Comparison of ENCODE assay signal across 11 mouse cellular contexts in genomic region chr6:50984157-50984905, GRCm38 (mm10).
DNase-seq lines count a peak whose midpoint lies in the region; ATAC-seq lines count a peak whose summit lies in the region.
"Had no signal": no experiment of that assay in that cellular context is flagged by ENCODE, and none has a peak within 500 bp of the region (broad histone marks: within the 10 kb centered on the region; RNA-seq: fewer than 3 reads in every experiment).

No protein-coding gene starts in this region.

- H3K27me3 ChIP-seq in heart, embryonic 15.5 days: no peaks in the 10 kb centered on the region
- no peaks in the 10 kb centered on the region for H3K27me3 ChIP-seq in embryonic facial prominence, embryonic 11.5 days (ENCODE audit: control insufficient read depth, insufficient read depth, low read length)
- no peaks in the 10 kb centered on the region for H3K27me3 ChIP-seq in midbrain, embryonic 10.5 days (ENCODE audit: low read depth, poor library complexity, severe bottlenecking)

- H3K4me3 ChIP-seq in heart, embryonic 15.5 days: no peak overlapping the region
- H3K4me3 ChIP-seq in embryonic facial prominence, embryonic 11.5 days (ENCODE audit: low read depth, low read length): no peak overlapping the region
- H3K4me3 ChIP-seq in midbrain, embryonic 10.5 days: no peak overlapping the region

- no peaks in the 10 kb centered on the region for H3K36me3 ChIP-seq in heart, embryonic 15.5 days
- no peaks in the 10 kb centered on the region for H3K36me3 ChIP-seq in embryonic facial prominence, embryonic 11.5 days (replicated peaks; ENCODE audit: control insufficient read depth, insufficient read depth, low read depth, low read length)
- no peaks in the 10 kb centered on the region for H3K36me3 ChIP-seq in midbrain, embryonic 10.5 days
- H3K36me3 ChIP-seq: G1E had no signal

- no peaks in the 10 kb centered on the region for H3K9me3 ChIP-seq in heart, embryonic 15.5 days (replicated peaks)
- H3K9me3 ChIP-seq in embryonic facial prominence, embryonic 11.5 days (replicated peaks; ENCODE audit: control insufficient read depth, low read length): no peaks in the 10 kb centered on the region
- no peaks in the 10 kb centered on the region for H3K9me3 ChIP-seq in midbrain, embryonic 10.5 days (replicated peaks)
- H3K9me3 ChIP-seq: G1E had no signal

- H3K4me2 ChIP-seq in heart, embryonic 15.5 days: peak overlapping the region; percentile 23
- no peak overlapping the region for H3K4me2 ChIP-seq in embryonic facial prominence, embryonic 11.5 days (ENCODE audit: low read depth, low read length)

- 38% methylated on average over 11 of the region's 11 CpGs for WGBS in heart, embryonic 15.5 days
- WGBS in embryonic facial prominence, embryonic 11.5 days: 30% methylated on average over 11 of the region's 11 CpGs
- 79% methylated on average over 11 of the region's 11 CpGs for WGBS in midbrain, embryonic 10.5 days

- H3K9ac ChIP-seq in heart, embryonic 15.5 days: no peak overlapping the region; the same call in 1 of the 2 replicates
- peak overlapping the region; percentile 10; the same call in 1 of the 2 replicates for H3K9ac ChIP-seq in embryonic facial prominence, embryonic 11.5 days (replicated peaks; ENCODE audit: low read length)

- intact Hi-C loops in heart, postnatal 10 days (cut with DNase I): no loop called here

- 0 out of 2 replicates have a peak, but pooled peaks have one; percentile 39 for ATAC-seq in heart, embryonic 15.5 days (replicated peaks; ENCODE audit: insufficient number of reproducible peaks, insufficient read depth, low FRiP score, low read depth)
- ATAC-seq in embryonic facial prominence, embryonic 11.5 days (replicated peaks; ENCODE audit: insufficient number of reproducible peaks, low FRiP score, low TSS enrichment, low read depth): peak; percentile 37; the same call in 1 of the 2 replicates

- peak overlapping the region; percentile 23; the same call in 1 of the 2 replicates for H3K27ac ChIP-seq in heart, embryonic 15.5 days
- H3K27ac ChIP-seq in embryonic facial prominence, embryonic 11.5 days (replicated peaks; ENCODE audit: low read depth, low read length): peak overlapping the region; percentile 87
- H3K27ac ChIP-seq in midbrain, embryonic 10.5 days (replicated peaks): peak overlapping the region; percentile 70

- no peak for DNase-seq in heart, postnatal 10 days
- DNase-seq in MN1 (ENCODE audit: low spot score): peak; percentile 37
- DNase-seq in embryonic facial prominence, embryonic 11.5 days (ENCODE audit: low spot score): peak; percentile 74
- DNase-seq in midbrain, embryonic 10.5 days (ENCODE audit: low spot score): no peak
- no peak for DNase-seq in adrenal gland, postnatal 25 days
- DNase-seq in spleen, postnatal 14 days (ENCODE audit: low spot score in 2 of 2): no peak
- DNase-seq: adrenal gland, postnatal 10 days; right cerebral cortex, postnatal 14 days; thymus, postnatal 36 days had no signal

- H3K4me1 ChIP-seq in heart, embryonic 15.5 days (replicated peaks): peaks cover 14% of the 10 kb centered on the region
- peaks cover 24% of the 10 kb centered on the region for H3K4me1 ChIP-seq in embryonic facial prominence, embryonic 11.5 days (ENCODE audit: control insufficient read depth, insufficient read depth, low read length)
- H3K4me1 ChIP-seq in midbrain, embryonic 10.5 days: peaks cover 56% of the 10 kb centered on the region

Comparison
In these comparisons a context has a peak if more than half of its experiments do, and no peak if none do; other contexts are left out.
1. H3K27ac ChIP-seq: peak in every context shown above with its lines; median percentile 87 in embryonic facial prominence, embryonic 11.5 days; 70 in midbrain, embryonic 10.5 days; 23 in heart, embryonic 15.5 days.
2. DNase-seq: peak in MN1 (single experiment) and embryonic facial prominence, embryonic 11.5 days (single experiment); none in heart, postnatal 10 days (0 of 2), midbrain, embryonic 10.5 days (single experiment), adrenal gland, postnatal 25 days (single experiment) and spleen, postnatal 14 days (0 of 2).